Mouse (Mus musculus) midbrain, postnatal 0 days (tissue): Measurements from ENCODE around the gene Cort. TPM values are rescaled to one million over a fixed set of nuclear protein-coding genes. Genes with fewer than 3 reads are reported as not detected.

Source experiments
- ATAC-seq: fragments of 200-750 bp; cut with Nextera tagmentation; 2 replicates; pipeline ENCODE4 v1.8.0; 2017; ENCODE audit warnings: moderate number of reproducible peaks, mild to moderate bottlenecking, moderate TSS enrichment, moderate library complexity; ENCODE audit not compliant: low FRiP score
- DNase-seq: peaks from one replicate; pipeline ENCODE4 v3.0.0-alpha.2; 2015; ENCODE audit warnings: low spot score
- H3K27ac ChIP-seq: fragments of 300-500 bp; sonication (generic); 2 replicates; pipeline ENCODE4 v1.5.1; 2014; ENCODE audit warnings: low read depth, mild to moderate bottlenecking, low read length, mixed read lengths
- H3K27me3 ChIP-seq: fragments of 300-500 bp; sonication (generic); 2 replicates; pipeline ENCODE4 v1.6.1; 2014; ENCODE audit warnings: low read length, control low read depth, mixed read lengths; ENCODE audit not compliant: insufficient read depth
- H3K36me3 ChIP-seq: fragments of 300-500 bp; sonication (generic); 2 replicates; pipeline ENCODE4 v1.6.1; 2014; ENCODE audit warnings: low read length, control low read depth, mixed read lengths; ENCODE audit not compliant: insufficient read depth
- H3K4me1 ChIP-seq: fragments of 300-500 bp; sonication (generic); 2 replicates; pipeline ENCODE4 v1.6.1; 2014; ENCODE audit warnings: mild to moderate bottlenecking, control low read depth, antibody characterized with exemption, low read length, mixed read lengths; ENCODE audit not compliant: insufficient read depth
- H3K4me2 ChIP-seq: fragments of 300-500 bp; sonication (generic); 2 replicates; pipeline ENCODE4 v1.6.1; 2014; ENCODE audit warnings: low read depth, mild to moderate bottlenecking, low read length, mixed read lengths; ENCODE audit not compliant: poor library complexity, severe bottlenecking
- H3K4me3 ChIP-seq: fragments of 300-500 bp; sonication (generic); 2 replicates; pipeline ENCODE4 v1.5.1; 2014; ENCODE audit warnings: low read depth, mild to moderate bottlenecking, low read length, moderate library complexity
- H3K9ac ChIP-seq: fragments of 300-500 bp; sonication (generic); replicated peaks from 2 replicates; pipeline ENCODE4 v1.6.1; 2014; ENCODE audit warnings: mild to moderate bottlenecking, low read length, moderate library complexity, mixed read lengths; ENCODE audit not compliant: poor library complexity, severe bottlenecking
- H3K9me3 ChIP-seq: fragments of 300-500 bp; sonication (generic); 2 replicates; pipeline ENCODE4 v1.6.1; 2016; ENCODE audit warnings: low read length, control low read depth
- CTCF ChIP-seq: IDR thresholded peaks from 2 replicates; pipeline ENCODE4 v1.5.1; 2016; ENCODE audit warnings: antibody characterized with exemption, mild to moderate bottlenecking
- WGBS: fragments of 180-500 bp; shearing (Covaris S2); extraction: QIAGEN DNeasy Blood & Tissue Kit; methylation state at CpG from one replicate; pipeline ENCODE4 v1.1.7; 2014; 5-methylcytosine and 5-hydroxymethylcytosine counted together
- polyA plus RNA-seq: library from polyadenylated mRNA; unstranded; fragments of >200 nt; fragmentation: Nextera tagmentation; extraction: Ambion mirVana; gene quantifications from 2 replicates; pipeline ENCODE4 v1.2.1, GENCODE M21; 2015
- total RNA-seq: library from RNA; depleted of rRNA; stranded (reverse); fragments of >200 nt; gene quantifications from 2 replicates; pipeline ENCODE4 v1.2.3, GENCODE M21; 2014

Gene Cort
- total and polyA plus RNA-seq, 2 experiments from 2014 or later: 1.2 to 1.5 TPM

DNA sequence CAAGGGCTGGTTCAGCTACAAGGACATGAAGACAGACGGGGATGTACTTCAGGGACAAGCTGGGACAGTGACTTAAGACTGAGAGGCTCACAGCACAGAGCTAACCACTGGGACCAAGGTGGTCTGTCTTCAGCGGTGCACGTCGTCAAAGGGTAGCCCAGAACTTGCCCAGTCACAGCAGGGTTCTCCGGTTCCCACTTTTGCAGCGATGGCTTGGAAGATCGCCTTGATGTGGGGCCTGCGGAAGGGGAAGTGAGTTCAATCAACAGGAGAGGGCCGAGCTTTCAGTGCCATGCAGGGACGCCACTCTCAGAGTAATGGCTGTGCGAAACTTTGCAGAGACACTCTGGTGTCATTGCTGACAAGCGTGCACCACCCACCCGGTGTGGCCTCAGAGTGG is 33.3 kb upstream of the Cort start:
- Histone ChIP-seq H3K36me3 (peaks cover 58% of the 10 kb centered on the region), H3K9ac (no peak overlapping the region), H3K4me1 (no peaks in the 10 kb centered on the region), H3K4me3 (no peak overlapping the region), H3K9me3 (no peaks in the 10 kb centered on the region), H3K4me2 (no peak overlapping the region), H3K27ac (no peak overlapping the region), H3K27me3 (no peaks in the 10 kb centered on the region)
- ATAC-seq (no peak), DNase-seq (no peak)
- TF ChIP-seq CTCF: no peak
- WGBS: 91% methylated on average over 13 of the region's 13 CpGs

- DNase-seq (no peak), ATAC-seq (no peak)
- Histone ChIP-seq H3K27ac (no peak overlapping the region), H3K4me1 (no peaks in the 10 kb centered on the region), H3K9me3 (no peaks in the 10 kb centered on the region), H3K4me2 (no peak overlapping the region), H3K36me3 (peaks cover 63% of the 10 kb centered on the region), H3K27me3 (no peaks in the 10 kb centered on the region), H3K4me3 (no peak overlapping the region), H3K9ac (no peak overlapping the region)
- 88% methylated on average over 2 of the region's 2 CpGs for WGBS
- no peak for TF ChIP-seq CTCF
Observed at GRCm38 (mm10) chr4:149159203-149159602, 32.6 kb upstream of the Cort start.

- 92% methylated on average over 8 of the region's 8 CpGs for WGBS
- no peaks in the 10 kb centered on the region for H3K27me3 ChIP-seq
- H3K9me3 ChIP-seq: no peaks in the 10 kb centered on the region
- TF ChIP-seq CTCF: no peak
- no peaks in the 10 kb centered on the region for H3K4me1 ChIP-seq
- no peak overlapping the region for H3K27ac ChIP-seq
- peaks cover 75% of the 10 kb centered on the region for H3K36me3 ChIP-seq
- ATAC-seq (no peak), DNase-seq (no peak)
- H3K4me2 ChIP-seq: no peak overlapping the region
- no peak overlapping the region for H3K9ac ChIP-seq
- H3K4me3 ChIP-seq: no peak overlapping the region
Observed at GRCm38 (mm10) chr4:149157415-149157973, 30.9 kb upstream of the Cort start.

- H3K4me1 ChIP-seq: no peaks in the 10 kb centered on the region
- H3K36me3 ChIP-seq: peaks cover 80% of the 10 kb centered on the region
- H3K9me3 ChIP-seq: no peaks in the 10 kb centered on the region
- H3K4me3 ChIP-seq: no peak overlapping the region
- H3K27me3 ChIP-seq: no peaks in the 10 kb centered on the region
- ATAC-seq: no peak
- no peak overlapping the region for H3K27ac ChIP-seq
- no peak overlapping the region for H3K9ac ChIP-seq
- no peak overlapping the region for H3K4me2 ChIP-seq
- no peak for TF ChIP-seq CTCF
- 97% methylated on average over 6 of the region's 6 CpGs for WGBS
- no peak for DNase-seq
Observed at GRCm38 (mm10) chr4:149155711-149156110, 29.1 kb upstream of the Cort start.

GRCm38 (mm10) chr4:149154859-149155258 is 28.3 kb upstream of the Cort start:
- Histone ChIP-seq H3K9me3 (no peaks in the 10 kb centered on the region), H3K36me3 (peaks cover 80% of the 10 kb centered on the region), H3K27me3 (no peaks in the 10 kb centered on the region), H3K9ac (no peak overlapping the region), H3K27ac (no peak overlapping the region), H3K4me1 (no peaks in the 10 kb centered on the region), H3K4me3 (no peak overlapping the region), H3K4me2 (no peak overlapping the region)
- DNase-seq (no peak), ATAC-seq (no peak)
- 98% methylated on average over 7 of the region's 7 CpGs for WGBS
- TF ChIP-seq CTCF: no peak

- Histone ChIP-seq H3K36me3 (peaks cover 53% of the 10 kb centered on the region), H3K4me3 (no peak overlapping the region)
Observed at GRCm38 (mm10) chr4:149150721-149151120, 24.2 kb upstream of the Cort start.

More at GRCm38 (mm10) chr4:149150721-149151120, 24.2 kb upstream of the Cort start:
- Histone ChIP-seq H3K4me2 (no peak overlapping the region), H3K27me3 (no peaks in the 10 kb centered on the region), H3K9ac (no peak overlapping the region), H3K27ac (no peak overlapping the region), H3K4me1 (no peaks in the 10 kb centered on the region), H3K9me3 (no peaks in the 10 kb centered on the region)
- DNase-seq (no peak), ATAC-seq (no peak)
- no peak for TF ChIP-seq CTCF
- 94% methylated on average over 11 of the region's 11 CpGs for WGBS
